Mouse (Mus musculus): Measurements from ENCODE around the gene Actn4. TPM values are rescaled to one million over a fixed set of nuclear protein-coding genes. Genes with fewer than 3 reads are reported as not detected.

Actn4 gene
- total and polyA plus RNA-seq, 3 experiments: 60.5 to 267 TPM; not detected in 1

DNA sequence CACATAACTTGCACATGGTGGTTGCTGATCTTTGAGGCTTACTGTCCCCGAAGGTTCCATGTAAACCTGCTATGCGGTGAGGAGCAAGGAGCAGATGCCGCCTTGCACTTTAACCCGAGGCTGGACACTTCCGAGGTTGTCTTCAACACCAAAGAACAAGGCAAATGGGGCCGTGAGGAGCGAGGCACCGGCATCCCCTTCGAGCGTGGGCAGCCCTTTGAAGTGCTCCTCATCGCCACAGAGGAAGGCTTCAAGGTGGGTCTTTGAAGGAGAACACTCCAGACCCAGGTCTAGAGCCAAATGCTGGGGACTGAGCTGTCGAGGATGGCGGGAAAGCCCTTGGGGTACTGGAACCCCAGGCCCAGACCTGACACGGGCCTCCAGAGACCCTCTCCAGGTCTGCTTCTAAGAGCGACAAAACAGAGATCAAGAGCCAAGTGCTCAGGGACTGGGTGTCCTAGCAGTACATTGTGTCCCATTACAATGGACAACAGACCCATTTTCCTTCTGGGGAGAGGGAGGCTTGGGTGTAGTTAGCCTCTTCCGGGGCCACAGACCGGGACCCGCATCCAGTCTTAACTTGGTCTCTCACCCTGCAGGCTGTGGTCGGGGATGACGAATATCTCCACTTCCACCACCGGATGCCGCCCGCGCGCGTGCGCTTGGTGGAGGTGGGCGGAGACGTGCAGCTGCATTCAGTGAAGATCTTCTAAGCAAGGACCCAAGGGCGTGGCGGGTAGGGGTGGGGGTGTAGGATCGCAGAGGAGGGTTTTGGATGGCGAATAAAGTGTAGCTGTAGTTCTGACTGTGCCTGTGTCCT lies 96.4 kb downstream of the Actn4 start:
- Histone ChIP-seq H3K27ac (ENCODE audit: control insufficient read depth, low read depth, low read length) (peak overlapping the region; percentile 93), H3K36me3 (ENCODE audit: control insufficient read depth in 1 of 2, insufficient read depth in 2 of 2, low read length in 2 of 2) (peaks cover 0 to 24% of the 10 kb centered on the region in 2 experiments; a peak in 2 of 4 replicates), H3K4me3 (ENCODE audit: control insufficient read depth in 1 of 2, insufficient read depth in 1 of 2, low read depth in 2 of 2, low read length in 2 of 2) (peak overlapping the region; percentile 49 to 80), H3K9ac (ENCODE audit: control insufficient read depth, low read depth, low read length, poor library complexity, severe bottlenecking) (peak overlapping the region; percentile 74), H3K9me3 (replicated peaks; ENCODE audit: insufficient read depth, low read length) (no peaks in the 10 kb centered on the region), H3K4me1 (ENCODE audit: control insufficient read depth in 1 of 2, insufficient read depth in 2 of 2, low read length in 2 of 2) (peaks cover 7 to 36% of the 10 kb centered on the region in 2 experiments), H3K79me2 (ENCODE audit: control insufficient read depth, insufficient read depth, low read length, poor library complexity) (no peaks in the 10 kb centered on the region; the same call in 1 of the 2 replicates), H3K27me3 (ENCODE audit: control insufficient read depth in 1 of 2, insufficient read depth in 2 of 2, low read length in 2 of 2) (no peaks in the 10 kb centered on the region)
- TF ChIP-seq GATA1 (IDR thresholded peaks at IDR 0.05; ENCODE audit: low read depth, low read length) (0 out of 2 replicates have a peak, but pooled peaks have one; percentile 4), ELF1 (IDR thresholded peaks at IDR 0.05; ENCODE audit: low read depth, low read length) (peak; percentile 74), ZMIZ1 (IDR thresholded peaks at IDR 0.05; ENCODE audit: low read depth, low read length) (peak; percentile 78; the same call in 1 of the 2 replicates), MAFK (IDR thresholded peaks at IDR 0.05; ENCODE audit: borderline replicate concordance, low read depth, low read length) (no peak), POLR2AphosphoS2 (IDR thresholded peaks at IDR 0.05; ENCODE audit: low read length) (peak; percentile 92), TCF12 (IDR thresholded peaks at IDR 0.05; ENCODE audit: low read depth, low read length) (peak; percentile 84), POLR2A (IDR thresholded peaks at IDR 0.05; ENCODE audit: control insufficient read depth in 1 of 2, insufficient read depth in 1 of 2, low read depth in 1 of 2, low read length in 2 of 2, poor library complexity in 1 of 2) (peak; percentile 74 to 92; a peak in 3 of 4 replicates), MYC (IDR thresholded peaks at IDR 0.05; ENCODE audit: low read depth, low read length) (no peak), MAZ (IDR thresholded peaks at IDR 0.05; ENCODE audit: low read depth, low read length) (peak; percentile 50; the same call in 1 of the 2 replicates), ETS1 (IDR thresholded peaks at IDR 0.05; ENCODE audit: low read depth, low read length) (peak; percentile 72), HCFC1 (IDR thresholded peaks at IDR 0.05; ENCODE audit: low read depth, low read length) (peak; percentile 73), NRF1 (IDR thresholded peaks at IDR 0.05; ENCODE audit: insufficient read depth, low read depth, low read length, poor library complexity, severe bottlenecking) (peak; percentile 97), CHD1 (IDR thresholded peaks at IDR 0.05; ENCODE audit: low read depth, low read length) (0 out of 2 replicates have a peak, but pooled peaks have one; percentile 80), EP300 (IDR thresholded peaks at IDR 0.05; ENCODE audit: low read depth in 1 of 2, low read length in 2 of 2) (peak; percentile 33 to 80; a peak in 3 of 4 replicates), ZC3H11A (IDR thresholded peaks at IDR 0.05; ENCODE audit: low read depth, low read length) (no peak), ZKSCAN1 (IDR thresholded peaks at IDR 0.05; ENCODE audit: low read depth, low read length) (no peak), NELFE (IDR thresholded peaks at IDR 0.05; ENCODE audit: low read depth, low read length) (peak; percentile 89), MAX (IDR thresholded peaks at IDR 0.05; ENCODE audit: low read length) (peak; percentile 45; the same call in 1 of the 2 replicates), RCOR1 (IDR thresholded peaks at IDR 0.05; ENCODE audit: low read depth, low read length) (0 out of 2 replicates have a peak, but pooled peaks have one; percentile 42), MYB (IDR thresholded peaks at IDR 0.05; ENCODE audit: low read depth, low read length) (no peak), BHLHE40 (IDR thresholded peaks at IDR 0.05; ENCODE audit: borderline replicate concordance, low read depth, low read length) (peak; percentile 55; the same call in 1 of the 2 replicates), MXI1 (IDR thresholded peaks at IDR 0.05; ENCODE audit: low read depth, low read length) (peak; percentile 76), E2F4 (IDR thresholded peaks at IDR 0.05; ENCODE audit: borderline replicate concordance, low read depth, low read length) (peak; percentile 64; the same call in 1 of the 2 replicates), TAL1 (IDR thresholded peaks at IDR 0.05; ENCODE audit: low read length) (peak; percentile 65), SIN3A (IDR thresholded peaks at IDR 0.05; ENCODE audit: low read length) (peak; percentile 82), POLR2AphosphoS5 (IDR thresholded peaks at IDR 0.05; ENCODE audit: borderline replicate concordance, low read depth, low read length) (no peak), TBP (IDR thresholded peaks at IDR 0.05; ENCODE audit: low read depth, low read length) (peak; percentile 53; the same call in 1 of the 2 replicates), MEF2A (IDR thresholded peaks at IDR 0.05; ENCODE audit: extremely low read depth, insufficient replicate concordance, low read depth, low read length, poor library complexity, severe bottlenecking) (0 out of 2 replicates have a peak, but pooled peaks have one; percentile 61), SMC3 (IDR thresholded peaks at IDR 0.05; ENCODE audit: low read depth, low read length) (no peak), USF1 (IDR thresholded peaks at IDR 0.05; ENCODE audit: low read depth, low read length) (peak; percentile 37; the same call in 1 of the 2 replicates), USF2 (IDR thresholded peaks at IDR 0.05; ENCODE audit: borderline replicate concordance in 1 of 2, insufficient read depth in 1 of 2, low read depth in 1 of 2, low read length in 2 of 2) (no peak)
- peak; percentile 98 for DNase-seq (ENCODE audit: low read depth, low spot score)

All from MEL (cell line).